Mouse (Mus musculus): ENCODE measurements around the gene Ccdc8. TPM values are rescaled to one million over a fixed set of nuclear protein-coding genes. Genes with fewer than 3 reads are reported as not detected.

Gene Ccdc8
- polyA plus RNA-seq, 1 experiment from 2014 or later = 7.9 TPM

Other genes with a start within 250 kb of the Ccdc8 start
- gene Slc1a5, start 211.4 kb upstream of the Ccdc8 start, polyA plus RNA-seq (2015; fragmentation: Nextera tagmentation; extraction: Ambion mirVana) = 9.6 and 11.5 TPM in 2 replicates
- 159 and 170 TPM in 2 replicates for gene Strn4, start 176.8 kb upstream of the Ccdc8 start, polyA plus RNA-seq (2015; fragmentation: Nextera tagmentation; extraction: Ambion mirVana)
- 46.9 and 48.4 TPM in 2 replicates for gene Fkrp, start 176.0 kb upstream of the Ccdc8 start, polyA plus RNA-seq (2015; fragmentation: Nextera tagmentation; extraction: Ambion mirVana)
- gene Prkd2, start 149.8 kb upstream of the Ccdc8 start, polyA plus RNA-seq (2015; fragmentation: Nextera tagmentation; extraction: Ambion mirVana) = 5.2 and 6.5 TPM in 2 replicates
- 2.9 and 3.5 TPM in 2 replicates for gene Dact3, start 117.4 kb upstream of the Ccdc8 start, polyA plus RNA-seq (2015; fragmentation: Nextera tagmentation; extraction: Ambion mirVana)
- 1.5 and 1.6 TPM in 2 replicates for gene Gng8, start 100.9 kb upstream of the Ccdc8 start, polyA plus RNA-seq (2015; fragmentation: Nextera tagmentation; extraction: Ambion mirVana)
- 0.14 and 0.26 TPM in 2 replicates for gene Ptgir, start 86.2 kb upstream of the Ccdc8 start, polyA plus RNA-seq (2015; fragmentation: Nextera tagmentation; extraction: Ambion mirVana)
- 419 and 442 TPM in 2 replicates for gene Calm3, start 68.6 kb upstream of the Ccdc8 start, polyA plus RNA-seq (2015; fragmentation: Nextera tagmentation; extraction: Ambion mirVana)
- gene Pnmal2, start 48.0 kb upstream of the Ccdc8 start, polyA plus RNA-seq (2015; fragmentation: Nextera tagmentation; extraction: Ambion mirVana) = 143 and 146 TPM in 2 replicates
- 57.4 and 58.3 TPM in 2 replicates for gene Pnmal1, start 33.0 kb upstream of the Ccdc8 start, polyA plus RNA-seq (2015; fragmentation: Nextera tagmentation; extraction: Ambion mirVana)
- gene Gm42372, start 9.6 kb upstream of the Ccdc8 start, polyA plus RNA-seq (2015; fragmentation: Nextera tagmentation; extraction: Ambion mirVana) = 5.7 and 7.4 TPM in 2 replicates
- gene Ppp5c, start 35.2 kb downstream of the Ccdc8 start, polyA plus RNA-seq (2015; fragmentation: Nextera tagmentation; extraction: Ambion mirVana) = 132 and 138 TPM in 2 replicates
- gene Hif3a, start 69.7 kb downstream of the Ccdc8 start, polyA plus RNA-seq (2015; fragmentation: Nextera tagmentation; extraction: Ambion mirVana) = 6.9 and 8.9 TPM in 2 replicates
- gene Psg16, start 81.3 kb downstream of the Ccdc8 start, polyA plus RNA-seq (2015; fragmentation: Nextera tagmentation; extraction: Ambion mirVana) = 5.0 and 5.6 TPM in 2 replicates
- gene Ceacam3, start 157.6 kb downstream of the Ccdc8 start, polyA plus RNA-seq (2015; fragmentation: Nextera tagmentation; extraction: Ambion mirVana) = 0.06 TPM in 1 of 2 replicates, not detected in the other
- not detected in 2 replicates for gene Psg29, start 210.8 kb downstream of the Ccdc8 start, polyA plus RNA-seq (2015; fragmentation: Nextera tagmentation; extraction: Ambion mirVana)